Mouse (Mus musculus): Measurements from ENCODE around the gene Mag.
"Not testable (repeated sequence)": the region's sequence is repeated elsewhere in the genome, so short reads cannot be mapped to it uniquely, and the experiment has no call there.

Gene Mag

DNA sequence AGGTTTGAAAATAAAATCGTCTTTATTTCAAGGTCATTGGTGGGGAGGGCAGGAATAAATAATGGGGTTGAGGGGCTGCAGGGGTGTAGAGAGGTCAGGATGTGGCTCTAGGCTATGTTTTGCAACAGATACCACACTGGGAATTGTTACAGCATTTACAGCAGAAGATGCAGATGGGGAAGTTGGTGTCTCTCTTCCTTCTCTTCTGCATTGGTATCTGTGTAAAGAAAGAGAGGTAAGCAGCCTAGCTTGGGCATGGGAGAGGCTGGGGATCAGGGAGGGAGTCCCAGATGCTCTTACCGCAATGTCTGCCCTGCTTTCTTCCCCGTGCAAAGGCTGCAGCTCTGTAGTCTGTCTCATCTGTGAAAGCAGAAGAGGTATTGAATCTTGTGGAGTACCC lies 27.7 kb upstream of the Mag start:
- DNase-seq (ENCODE audit: inconsistent age in 2 of 2, low spot score in 1 of 2) = not testable (repeated sequence)

GRCm38 (mm10) chr7:30940070-30940469 lies 25.4 kb upstream of the Mag start:
- not testable (repeated sequence) for DNase-seq (ENCODE audit: inconsistent age in 2 of 2, low spot score in 1 of 2)

DNA sequence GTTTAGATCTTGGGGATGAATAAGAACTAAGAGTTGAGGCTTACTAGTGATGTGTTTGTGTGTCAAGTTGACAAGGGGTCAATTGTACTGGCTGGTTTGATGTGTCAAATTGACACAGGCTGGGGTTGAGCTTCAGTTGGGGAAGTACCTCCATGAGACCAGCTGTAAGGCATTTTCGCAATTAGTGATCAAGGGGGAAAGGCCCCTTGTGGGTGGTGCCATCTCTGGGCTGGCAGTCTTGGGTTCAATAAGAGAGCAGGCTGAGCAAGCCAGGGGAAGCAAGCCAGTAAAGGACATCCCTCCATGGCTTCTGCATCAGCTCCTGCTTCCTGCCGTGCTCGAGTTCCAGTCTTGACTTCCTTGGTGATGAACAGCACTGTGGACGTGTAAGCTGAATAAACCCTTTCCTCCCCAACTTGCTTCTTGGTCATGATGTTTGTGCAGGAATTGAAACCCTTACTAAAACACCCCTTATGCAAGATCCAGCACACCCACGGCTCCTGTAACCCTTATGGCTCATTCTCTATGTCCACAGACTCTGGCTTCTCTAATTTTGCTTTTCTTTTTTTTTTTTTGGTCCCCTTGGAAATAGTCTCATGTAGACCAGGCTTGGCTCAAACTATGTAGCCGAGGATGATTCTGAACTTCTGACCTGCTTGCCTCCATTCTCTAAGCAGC lies 20.9 kb upstream of the Mag start:
- not testable (repeated sequence) for DNase-seq (ENCODE audit: inconsistent age in 2 of 2, low spot score in 1 of 2)

GRCm38 (mm10) chr7:30924581-30924980 lies 9.9 kb upstream of the Mag start, which contains the start of gene Hamp2:
Gene Hamp2, minus strand, starts transcription at chr7:30924681.
- DNase-seq (ENCODE audit: inconsistent age in 2 of 2, low spot score in 1 of 2) = not testable (repeated sequence)

GRCm38 (mm10) chr7:30924071-30924470 lies 9.4 kb upstream of the Mag start:
- DNase-seq (ENCODE audit: inconsistent age in 2 of 2, low spot score in 1 of 2) = no peak

DNA sequence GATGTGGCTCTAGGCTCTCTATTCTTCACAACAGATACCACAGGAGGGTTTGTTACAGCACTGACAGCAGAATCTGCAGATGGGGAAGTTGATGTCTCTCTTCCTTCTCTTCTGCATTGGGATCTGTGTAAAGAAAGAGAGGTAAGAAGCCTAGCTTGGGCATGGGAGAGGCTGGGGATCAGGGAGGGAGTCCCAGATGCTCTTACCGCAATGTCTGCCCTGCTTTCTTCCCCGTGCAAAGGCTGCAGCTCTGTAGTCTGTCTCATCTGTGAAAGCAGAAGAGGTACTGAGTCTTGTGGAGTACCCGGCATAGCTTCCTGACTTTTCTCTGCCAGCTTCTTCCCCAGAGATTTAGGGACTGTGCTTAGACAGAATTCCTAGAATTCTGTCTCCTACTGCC lies 7.8 kb upstream of the Mag start:
- DNase-seq (ENCODE audit: inconsistent age in 2 of 2, low spot score in 1 of 2) = not testable (repeated sequence)

GRCm38 (mm10) chr7:30920217-30920616 lies 5.5 kb upstream of the Mag start:
- DNase-seq (ENCODE audit: inconsistent age in 2 of 2, low spot score in 1 of 2) = no peak

GRCm38 (mm10) chr7:30917219-30917618 lies 2.5 kb upstream of the Mag start:
- DNase-seq (ENCODE audit: inconsistent age in 2 of 2, low spot score in 1 of 2) = no peak

DNA sequence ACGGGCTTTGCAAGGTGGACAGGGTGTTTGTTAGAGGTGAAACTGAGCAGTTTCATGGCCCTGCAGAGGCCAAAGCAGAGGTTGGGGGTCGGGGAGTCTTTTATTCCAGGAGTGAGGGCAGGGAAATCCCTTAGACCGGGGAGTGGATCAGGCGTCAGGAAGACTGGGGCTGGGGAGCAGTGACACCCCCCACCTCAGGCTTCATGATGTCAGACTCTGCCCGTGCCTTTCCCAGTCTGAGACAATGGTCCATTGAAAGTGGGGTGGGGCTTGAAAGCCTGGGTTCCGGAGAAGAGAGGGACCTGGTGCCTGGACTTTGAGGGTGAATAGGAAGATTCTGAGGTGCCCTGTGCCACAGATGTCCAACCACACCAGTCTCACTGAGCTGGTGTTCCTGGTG lies 2.0 kb upstream of the Mag start:
- no peak for DNase-seq (ENCODE audit: inconsistent age in 2 of 2, low spot score in 1 of 2)

- DNase-seq (ENCODE audit: inconsistent age in 2 of 2, low spot score in 1 of 2) = no peak
Measured at GRCm38 (mm10) chr7:30909773-30910172, 4.9 kb downstream of the Mag start.

DNA sequence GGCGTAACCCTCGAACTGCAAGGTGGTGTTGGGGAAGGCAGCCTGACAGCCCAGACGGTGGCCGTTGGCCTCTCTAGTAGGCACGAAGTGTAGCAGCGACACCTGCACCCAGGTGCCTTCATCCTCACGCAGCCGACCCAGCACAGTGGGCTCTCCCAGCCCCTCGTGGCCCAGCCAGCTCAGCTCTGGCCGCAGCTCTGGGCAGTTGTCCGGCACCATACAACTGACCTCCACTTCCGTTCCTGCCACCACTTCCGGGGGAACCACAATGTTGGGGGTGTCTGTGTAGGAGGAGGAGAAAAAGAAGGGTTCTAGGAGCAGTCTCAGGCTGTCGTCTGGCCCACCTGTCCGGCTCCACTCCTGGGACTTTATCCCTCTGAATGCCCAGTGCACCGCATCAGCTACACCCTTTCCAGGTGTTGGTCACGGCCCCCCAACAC lies 5.7 kb downstream of the Mag start:
- DNase-seq (ENCODE audit: inconsistent age in 2 of 2, low spot score in 1 of 2) = no peak

GRCm38 (mm10) chr7:30908277-30908991 lies 6.2 kb downstream of the Mag start:
- DNase-seq (ENCODE audit: inconsistent age in 2 of 2, low spot score in 1 of 2) = no peak

- DNase-seq (ENCODE audit: inconsistent age in 2 of 2, low spot score in 1 of 2) = peak in 1 of 2 experiments; percentile 71
Measured at GRCm38 (mm10) chr7:30904042-30904441, 10.6 kb downstream of the Mag start.

DNA sequence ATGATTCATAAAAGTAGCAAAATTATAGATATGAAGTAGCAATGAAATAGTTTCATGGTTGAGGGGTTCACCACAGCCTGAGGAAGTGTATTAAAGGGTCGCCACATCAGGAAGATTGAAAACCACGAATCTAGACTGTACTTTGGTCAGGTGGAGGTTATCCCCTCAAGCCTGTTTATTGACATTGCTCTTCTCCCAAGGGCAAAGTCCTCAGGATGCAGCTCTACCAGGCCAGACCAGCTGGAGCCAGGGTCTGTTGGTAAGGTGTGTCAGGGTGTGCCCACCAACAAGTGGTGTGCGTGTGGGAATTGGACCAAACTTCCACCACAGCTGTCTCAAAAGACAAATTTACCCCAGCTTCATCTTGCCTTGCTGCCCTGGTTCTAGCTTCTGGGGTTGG lies 19.5 kb downstream of the Mag start:
- DNase-seq (ENCODE audit: inconsistent age in 2 of 2, low spot score in 1 of 2) = no peak

GRCm38 (mm10) chr7:30892515-30892914 lies 22.2 kb downstream of the Mag start:
- DNase-seq (ENCODE audit: inconsistent age in 2 of 2, low spot score in 1 of 2) = peak in 1 of 2 experiments; percentile 62

DNA sequence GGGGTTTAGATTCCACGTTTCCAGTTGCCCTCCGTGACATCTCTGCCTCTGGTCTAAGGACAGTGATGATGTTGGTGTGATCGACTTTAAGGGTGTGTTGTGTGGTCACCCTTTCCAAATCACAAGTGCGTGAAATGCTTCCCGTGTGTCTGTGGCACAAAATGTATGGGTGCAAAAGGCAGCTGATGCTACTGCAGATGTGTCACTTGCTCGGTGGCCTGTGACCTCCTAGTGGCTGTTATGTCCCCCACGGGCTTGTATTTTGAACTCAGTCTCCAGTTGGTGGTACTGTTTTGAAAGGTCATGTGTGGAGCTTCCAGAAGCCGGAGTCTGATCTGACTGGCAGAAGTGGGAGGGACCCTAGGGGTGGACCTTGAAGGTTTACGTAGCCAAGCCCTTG lies 22.9 kb downstream of the Mag start:
- no peak for DNase-seq (ENCODE audit: inconsistent age in 2 of 2, low spot score in 1 of 2)

GRCm38 (mm10) chr7:30890681-30891080 lies 24.0 kb downstream of the Mag start:
- DNase-seq (ENCODE audit: inconsistent age in 2 of 2, low spot score in 1 of 2) = no peak

DNA sequence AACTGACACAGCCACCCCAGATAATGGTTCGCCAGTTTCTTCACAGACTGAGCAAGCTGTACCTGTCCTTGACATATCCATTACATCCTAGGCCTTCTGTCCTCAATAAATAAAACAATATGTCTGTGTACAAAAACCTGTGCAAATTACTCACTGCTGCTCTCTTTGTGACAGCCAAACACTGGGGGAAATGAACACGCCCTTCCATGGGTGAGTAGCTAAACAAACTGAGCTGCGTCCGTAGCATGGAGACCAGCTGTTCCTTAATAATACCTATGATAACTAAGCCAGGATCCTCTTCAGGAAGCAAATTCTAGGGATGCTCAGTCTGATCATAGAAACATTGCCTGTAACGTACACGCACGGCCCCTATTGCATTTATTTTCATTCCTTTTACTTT lies 25.9 kb downstream of the Mag start:
- DNase-seq (ENCODE audit: inconsistent age in 2 of 2, low spot score in 1 of 2) = no peak

- DNase-seq (ENCODE audit: inconsistent age in 2 of 2, low spot score in 1 of 2) = peak in 1 of 2 experiments; percentile 45
Measured at GRCm38 (mm10) chr7:30887568-30888188, 27.0 kb downstream of the Mag start.

GRCm38 (mm10) chr7:30886852-30887251 lies 27.8 kb downstream of the Mag start:
- peak; percentile 44 to 61 for DNase-seq (ENCODE audit: inconsistent age in 2 of 2, low spot score in 1 of 2)

- DNase-seq (ENCODE audit: inconsistent age in 2 of 2, low spot score in 1 of 2) = peak; percentile 50 to 53
Measured at GRCm38 (mm10) chr7:30884047-30884446, 30.6 kb downstream of the Mag start.

- peak in 1 of 2 experiments; percentile 34 for DNase-seq (ENCODE audit: inconsistent age in 2 of 2, low spot score in 1 of 2)
Measured at GRCm38 (mm10) chr7:30881367-30881766, 33.3 kb downstream of the Mag start.

Data from adrenal gland, adult (tissue).